Mouse (Mus musculus): Measurements from ENCODE around the gene Triobp. TPM values are rescaled to one million over a fixed set of nuclear protein-coding genes. Genes with fewer than 3 reads are reported as not detected.

Gene Triobp
- polyA plus RNA-seq, 1 experiment from 2014 or later: 22.4 TPM

GRCm38 (mm10) chr15:78942663-78943062, 4.9 kb upstream of the Triobp start:
- H3K4me3 ChIP-seq (ENCODE audit: low read depth, low read length): peak overlapping the region; percentile 35
- TF ChIP-seq CTCF (IDR thresholded peaks at IDR 0.05; ENCODE audit: low read depth): peak; percentile 85
- TF ChIP-seq EP300 (optimal IDR thresholded peaks at IDR 0.05): no peak
- ATAC-seq (ENCODE audit: low FRiP score, low TSS enrichment) (peak; percentile 63), DNase-seq (ENCODE audit: low spot score) (peak; percentile 81)
- under 1% methylated on average over 9 of the region's 9 CpGs for WGBS
- H3K9ac ChIP-seq (ENCODE audit: low read length): peak overlapping the region; percentile 35
- 0 out of 2 replicates have a peak, but pooled peaks cover 2% of the 10 kb centered on the region for H3K4me1 ChIP-seq (replicated peaks; ENCODE audit: control insufficient read depth, insufficient read depth)
- H3K36me3 ChIP-seq (ENCODE audit: control insufficient read depth, insufficient read depth, low read length): peaks cover 12% of the 10 kb centered on the region
- H3K4me2 ChIP-seq (replicated peaks; ENCODE audit: low read depth): peak overlapping the region; percentile 57
- H3K27ac ChIP-seq (replicated peaks): no peak overlapping the region
- no peaks in the 10 kb centered on the region for H3K27me3 ChIP-seq (ENCODE audit: control insufficient read depth, insufficient read depth, low read length)
- H3K9me3 ChIP-seq (ENCODE audit: control insufficient read depth, low read length): no peaks in the 10 kb centered on the region

DNA sequence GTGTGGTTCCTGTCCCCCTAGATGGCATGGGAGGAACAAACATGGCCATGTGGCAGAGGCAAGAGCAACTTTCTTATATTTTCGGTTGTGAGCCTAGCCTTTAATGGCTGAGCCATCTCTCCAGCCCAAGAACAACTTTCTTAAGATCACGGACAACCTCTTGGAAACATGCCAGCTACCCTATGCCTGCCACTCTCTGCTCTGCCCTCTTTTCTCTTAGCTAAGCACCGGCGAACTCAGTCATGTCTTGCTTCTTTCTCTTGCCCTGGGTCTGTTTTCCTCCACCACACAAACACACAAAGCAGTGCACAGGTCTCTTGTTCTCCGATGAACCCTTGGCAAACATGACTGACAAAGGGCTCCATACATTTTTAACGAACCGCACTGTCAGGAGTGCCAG, 1.3 kb upstream of the Triobp start:
- Histone ChIP-seq H3K9ac (ENCODE audit: low read length) (no peak overlapping the region), H3K4me3 (ENCODE audit: low read depth, low read length) (no peak overlapping the region), H3K4me1 (replicated peaks; ENCODE audit: control insufficient read depth, insufficient read depth) (0 out of 2 replicates have a peak, but pooled peaks cover 2% of the 10 kb centered on the region), H3K4me2 (replicated peaks; ENCODE audit: low read depth) (no peak overlapping the region), H3K27me3 (ENCODE audit: control insufficient read depth, insufficient read depth, low read length) (no peaks in the 10 kb centered on the region), H3K9me3 (ENCODE audit: control insufficient read depth, low read length) (no peaks in the 10 kb centered on the region), H3K27ac (replicated peaks) (no peak overlapping the region), H3K36me3 (ENCODE audit: control insufficient read depth, insufficient read depth, low read length) (no peaks in the 10 kb centered on the region)
- 51% methylated on average over 7 of the region's 7 CpGs for WGBS
- TF ChIP-seq CTCF (IDR thresholded peaks at IDR 0.05; ENCODE audit: low read depth) (no peak), EP300 (optimal IDR thresholded peaks at IDR 0.05) (no peak)
- DNase-seq (ENCODE audit: low spot score) (peak; percentile 13), ATAC-seq (ENCODE audit: low FRiP score, low TSS enrichment) (no peak)

DNA sequence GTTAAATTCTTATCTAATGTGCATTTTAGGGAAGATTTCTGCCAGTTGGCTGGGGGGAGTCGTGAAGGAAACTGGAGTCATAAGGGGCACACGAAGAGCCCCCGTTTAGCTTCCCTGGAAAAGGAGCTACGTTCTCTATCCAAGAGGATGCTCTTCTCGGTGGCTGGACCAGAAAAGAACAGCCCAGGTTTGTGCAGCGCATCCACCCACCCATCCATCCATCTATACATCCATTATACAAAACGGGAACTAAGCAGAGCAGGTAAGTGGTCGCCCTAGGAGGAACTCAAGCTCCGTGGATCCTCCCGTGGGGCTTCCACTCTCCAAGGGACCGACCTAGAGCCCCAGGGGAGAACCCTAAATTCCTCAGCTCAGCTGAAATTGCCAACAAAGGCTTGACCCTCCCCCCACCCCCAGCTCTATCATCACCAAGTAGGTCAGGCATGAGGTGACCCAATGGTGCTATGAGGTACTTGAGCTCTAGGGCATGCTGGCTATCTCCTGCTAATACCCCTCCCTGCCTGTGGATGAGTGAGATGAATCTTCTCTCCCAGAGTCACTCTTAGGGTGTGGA, 715 bp downstream of the Triobp start:
- Histone ChIP-seq H3K4me1 (replicated peaks; ENCODE audit: control insufficient read depth, insufficient read depth) (0 out of 2 replicates have a peak, but pooled peaks cover 2% of the 10 kb centered on the region), H3K9me3 (ENCODE audit: control insufficient read depth, low read length) (no peaks in the 10 kb centered on the region), H3K4me3 (ENCODE audit: low read depth, low read length) (peak overlapping the region; percentile 31), H3K27ac (replicated peaks) (no peak overlapping the region), H3K9ac (ENCODE audit: low read length) (no peak overlapping the region; the same call in 1 of the 2 replicates), H3K27me3 (ENCODE audit: control insufficient read depth, insufficient read depth, low read length) (no peaks in the 10 kb centered on the region), H3K36me3 (ENCODE audit: control insufficient read depth, insufficient read depth, low read length) (no peaks in the 10 kb centered on the region), H3K4me2 (replicated peaks; ENCODE audit: low read depth) (peak overlapping the region; percentile 61)
- DNase-seq (ENCODE audit: low spot score) (no peak), ATAC-seq (ENCODE audit: low FRiP score, low TSS enrichment) (no peak)
- WGBS: 10% methylated on average over 11 of the region's 11 CpGs
- TF ChIP-seq CTCF (IDR thresholded peaks at IDR 0.05; ENCODE audit: low read depth) (no peak), EP300 (optimal IDR thresholded peaks at IDR 0.05) (no peak)

- Histone ChIP-seq H3K27me3 (ENCODE audit: control insufficient read depth, insufficient read depth, low read length) (no peaks in the 10 kb centered on the region), H3K36me3 (ENCODE audit: control insufficient read depth, insufficient read depth, low read length) (no peaks in the 10 kb centered on the region), H3K9ac (ENCODE audit: low read length) (no peak overlapping the region), H3K9me3 (ENCODE audit: control insufficient read depth, low read length) (no peaks in the 10 kb centered on the region), H3K4me3 (ENCODE audit: low read depth, low read length) (no peak overlapping the region), H3K4me1 (replicated peaks; ENCODE audit: control insufficient read depth, insufficient read depth) (0 out of 2 replicates have a peak, but pooled peaks cover 2% of the 10 kb centered on the region), H3K27ac (replicated peaks) (no peak overlapping the region), H3K4me2 (replicated peaks; ENCODE audit: low read depth) (no peak overlapping the region)
- ATAC-seq (ENCODE audit: low FRiP score, low TSS enrichment) (no peak), DNase-seq (ENCODE audit: low spot score) (no peak)
- 91% methylated on average over 3 of the region's 3 CpGs for WGBS
- TF ChIP-seq EP300 (optimal IDR thresholded peaks at IDR 0.05): no peak
- no peak for TF ChIP-seq CTCF (IDR thresholded peaks at IDR 0.05; ENCODE audit: low read depth)
Measured at GRCm38 (mm10) chr15:78948883-78949282, 1.4 kb downstream of the Triobp start.

DNA sequence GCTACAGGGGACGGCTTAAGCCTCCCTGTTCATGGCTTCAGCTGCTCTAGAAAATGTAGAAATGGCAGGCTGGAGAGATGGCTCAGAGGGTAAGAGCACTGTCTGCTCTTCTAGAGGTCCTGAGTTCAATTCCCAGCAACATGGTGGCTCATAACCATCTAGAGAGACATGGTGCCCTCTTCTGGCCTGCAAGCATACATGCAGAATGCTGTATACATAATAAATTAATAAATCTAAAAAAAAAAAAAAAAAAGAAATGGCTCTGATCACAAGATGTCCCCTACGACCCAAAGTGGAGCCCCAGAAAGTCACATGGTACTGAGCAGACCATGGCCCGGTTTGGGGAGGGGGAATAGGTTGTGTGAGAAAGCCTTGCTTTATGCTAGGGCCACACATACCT, 8.1 kb downstream of the Triobp start:
- WGBS: 72% methylated on average over 3 of the region's 3 CpGs
- Histone ChIP-seq H3K27me3 (ENCODE audit: control insufficient read depth, insufficient read depth, low read length) (no peaks in the 10 kb centered on the region), H3K9me3 (ENCODE audit: control insufficient read depth, low read length) (no peaks in the 10 kb centered on the region), H3K4me3 (ENCODE audit: low read depth, low read length) (no peak overlapping the region), H3K4me2 (replicated peaks; ENCODE audit: low read depth) (no peak overlapping the region), H3K4me1 (replicated peaks; ENCODE audit: control insufficient read depth, insufficient read depth) (no peaks in the 10 kb centered on the region), H3K36me3 (ENCODE audit: control insufficient read depth, insufficient read depth, low read length) (no peaks in the 10 kb centered on the region), H3K9ac (ENCODE audit: low read length) (no peak overlapping the region), H3K27ac (replicated peaks) (no peak overlapping the region)
- no peak for ATAC-seq (ENCODE audit: low FRiP score, low TSS enrichment)
- peak; percentile 37 for TF ChIP-seq CTCF (IDR thresholded peaks at IDR 0.05; ENCODE audit: low read depth)
- no peak for TF ChIP-seq EP300 (optimal IDR thresholded peaks at IDR 0.05)
- DNase-seq (ENCODE audit: low spot score): no peak

DNA sequence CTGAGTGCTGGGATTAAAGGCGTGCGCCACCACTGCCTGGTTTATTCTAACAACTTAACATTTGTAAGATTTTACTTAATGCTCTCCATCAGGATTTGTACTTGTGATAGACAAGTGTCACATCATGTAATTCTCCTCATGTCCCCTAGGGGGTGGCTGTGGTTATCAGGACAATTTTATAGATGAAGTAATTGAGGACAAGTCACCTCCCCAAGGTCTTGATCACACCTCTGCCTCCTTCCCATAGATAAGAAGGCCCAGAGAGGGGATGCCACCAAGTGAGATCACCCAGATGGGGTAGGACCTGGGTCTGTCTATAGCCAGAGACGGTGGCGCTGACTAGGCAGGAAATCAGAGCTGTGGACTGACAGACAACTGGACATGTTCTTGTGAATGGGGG, 8.8 kb downstream of the Triobp start:
- no peaks in the 10 kb centered on the region for H3K9me3 ChIP-seq (ENCODE audit: control insufficient read depth, low read length)
- no peak overlapping the region for H3K27ac ChIP-seq (replicated peaks)
- DNase-seq (ENCODE audit: low spot score): no peak
- no peak overlapping the region for H3K4me2 ChIP-seq (replicated peaks; ENCODE audit: low read depth)
- H3K36me3 ChIP-seq (ENCODE audit: control insufficient read depth, insufficient read depth, low read length): no peaks in the 10 kb centered on the region
- peak; percentile 71 for TF ChIP-seq CTCF (IDR thresholded peaks at IDR 0.05; ENCODE audit: low read depth)
- no peak for TF ChIP-seq EP300 (optimal IDR thresholded peaks at IDR 0.05)
- WGBS: 70% methylated on average over 4 of the region's 4 CpGs
- no peak overlapping the region for H3K4me3 ChIP-seq (ENCODE audit: low read depth, low read length)
- H3K27me3 ChIP-seq (ENCODE audit: control insufficient read depth, insufficient read depth, low read length): no peaks in the 10 kb centered on the region
- no peaks in the 10 kb centered on the region for H3K4me1 ChIP-seq (replicated peaks; ENCODE audit: control insufficient read depth, insufficient read depth)
- no peak for ATAC-seq (ENCODE audit: low FRiP score, low TSS enrichment)
- no peak overlapping the region for H3K9ac ChIP-seq (ENCODE audit: low read length)
